Mouse (Mus musculus): ENCODE measurements around the gene Anxa6. TPM values are rescaled to one million over a fixed set of nuclear protein-coding genes. Genes with fewer than 3 reads are reported as not detected.

Anxa6 gene
- 0.90 and 18.9 TPM in 2 replicates for polyA plus RNA-seq (2012; ENCODE audit: insufficient read depth, low replicate concordance)

DNA sequence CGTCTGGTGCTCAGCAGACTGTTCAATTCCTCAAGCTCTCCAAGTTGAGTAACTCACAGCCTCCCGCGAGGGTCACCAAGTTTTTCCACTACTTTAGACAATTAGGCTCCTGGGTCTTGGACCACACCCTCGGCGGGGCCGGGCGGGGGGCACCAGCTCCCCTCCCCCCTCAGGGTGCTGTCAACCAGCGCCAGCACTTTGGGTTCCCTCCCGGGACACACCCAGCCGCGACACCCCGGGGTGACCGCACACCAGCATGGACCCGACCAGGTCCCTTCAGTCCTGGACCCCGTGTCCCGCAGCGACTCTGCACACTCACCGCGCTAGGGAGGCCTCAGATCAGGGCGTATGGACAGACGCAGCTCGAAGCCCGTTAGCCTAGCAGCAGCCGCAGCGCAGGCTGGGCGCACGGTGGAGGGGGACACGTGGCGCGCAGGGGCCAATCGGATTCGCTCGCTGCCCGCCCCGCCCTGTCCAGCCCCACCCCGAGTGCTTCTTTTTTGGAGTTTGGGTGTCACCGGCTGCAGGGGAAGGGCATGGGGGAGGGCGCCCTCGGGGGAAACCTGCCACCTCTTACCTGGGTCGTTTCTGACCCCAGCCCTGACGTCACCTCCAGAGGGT is at the start of gene Anxa6:
Anxa6 (minus strand) TSS at position 406 of the 621 bp plus-strand sequence.
- H3K36me3 ChIP-seq (replicated peaks; ENCODE audit: low read length) = no peaks in the 10 kb centered on the region
- TF ChIP-seq FLI1 (IDR thresholded peaks at IDR 0.05; ENCODE audit: low read length) = no peak
- no peak for TF ChIP-seq GATA1 (IDR thresholded peaks at IDR 0.05; ENCODE audit: borderline replicate concordance, low read length)
- peaks cover 79% of the 10 kb centered on the region for H3K27me3 ChIP-seq (replicated peaks)
- H3K4me3 ChIP-seq (replicated peaks) = peak within 1 kb of the TSS; percentile 90
- H3K4me1 ChIP-seq = peaks cover 33% of the 10 kb centered on the region
- no peaks in the 10 kb centered on the region for H3K9me3 ChIP-seq

DNA sequence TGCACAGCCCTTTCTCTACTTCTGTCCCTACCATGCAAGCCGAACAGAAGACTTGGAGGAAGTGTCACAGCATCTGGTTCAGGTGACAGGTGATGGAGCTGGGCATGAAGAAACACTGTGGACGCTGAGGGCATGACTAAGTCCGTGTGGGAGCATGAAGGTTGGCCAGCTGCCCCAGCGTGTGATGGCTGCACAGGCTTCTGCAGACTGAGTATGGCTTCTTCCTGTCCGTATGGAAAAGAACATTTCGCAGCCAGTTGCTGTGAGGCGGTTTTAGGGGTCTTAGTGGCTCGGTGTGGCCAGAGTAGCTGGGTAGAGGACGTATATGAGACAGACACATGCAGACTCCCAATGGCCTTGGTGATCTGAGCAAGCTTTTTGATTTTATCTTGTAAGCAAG is 48.0 kb upstream of the Anxa6 start:
- Histone ChIP-seq H3K9me3 (peaks cover 12% of the 10 kb centered on the region), H3K4me3 (replicated peaks) (no peak overlapping the region), H3K4me1 (peaks cover 30% of the 10 kb centered on the region), H3K36me3 (replicated peaks; ENCODE audit: low read length) (no peaks in the 10 kb centered on the region), H3K27me3 (replicated peaks) (peaks cover 46% of the 10 kb centered on the region)
- TF ChIP-seq FLI1 (IDR thresholded peaks at IDR 0.05; ENCODE audit: low read length) (no peak), GATA1 (IDR thresholded peaks at IDR 0.05; ENCODE audit: borderline replicate concordance, low read length) (no peak)

DNA sequence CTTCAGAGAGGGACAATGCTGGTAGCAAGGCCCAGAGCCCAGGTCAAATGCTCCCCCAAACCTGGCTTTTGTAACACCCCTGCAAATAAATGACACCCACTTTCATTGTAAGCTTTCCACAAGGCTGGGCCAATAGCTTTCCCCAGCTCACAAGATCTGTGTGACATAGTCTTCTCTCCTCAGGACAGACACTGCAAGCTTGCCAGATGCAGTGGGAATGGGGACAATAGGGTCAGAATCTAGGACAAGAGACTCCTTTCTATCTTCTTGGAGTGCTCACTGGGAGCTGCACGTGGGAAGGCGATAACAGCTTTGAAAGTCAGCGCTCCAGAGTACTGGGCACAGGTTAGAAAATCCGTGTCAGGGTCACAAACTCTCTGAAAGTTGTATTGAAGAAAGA is 45.9 kb upstream of the Anxa6 start:
- Histone ChIP-seq H3K4me3 (replicated peaks) (no peak overlapping the region), H3K9me3 (peaks cover 12% of the 10 kb centered on the region), H3K27me3 (replicated peaks) (peaks cover 38% of the 10 kb centered on the region), H3K36me3 (replicated peaks; ENCODE audit: low read length) (no peaks in the 10 kb centered on the region), H3K4me1 (peaks cover 25% of the 10 kb centered on the region)
- no peak for TF ChIP-seq FLI1 (IDR thresholded peaks at IDR 0.05; ENCODE audit: low read length)
- no peak for TF ChIP-seq GATA1 (IDR thresholded peaks at IDR 0.05; ENCODE audit: borderline replicate concordance, low read length)

- Histone ChIP-seq H3K36me3 (replicated peaks; ENCODE audit: low read length) (no peaks in the 10 kb centered on the region), H3K27me3 (replicated peaks) (peaks cover 33% of the 10 kb centered on the region), H3K4me3 (replicated peaks) (peak overlapping the region; percentile 92), H3K9me3 (peaks cover 12% of the 10 kb centered on the region), H3K4me1 (peaks cover 25% of the 10 kb centered on the region)
- TF ChIP-seq FLI1 (IDR thresholded peaks at IDR 0.05; ENCODE audit: low read length) (no peak), GATA1 (IDR thresholded peaks at IDR 0.05; ENCODE audit: borderline replicate concordance, low read length) (no peak)
Measured at GRCm38 (mm10) chr11:55078502-55078901, 45.3 kb upstream of the Anxa6 start.

GRCm38 (mm10) chr11:55077331-55078231 is 44.3 kb upstream of the Anxa6 start, which contains the start of gene Ccdc69:
Gene Ccdc69 (minus strand): TSS chr11:55078131.
- Histone ChIP-seq H3K4me3 (replicated peaks) (peak within 1 kb of the TSS; percentile 92), H3K36me3 (replicated peaks; ENCODE audit: low read length) (no peaks in the 10 kb centered on the region), H3K9me3 (peaks cover 12% of the 10 kb centered on the region), H3K27me3 (replicated peaks) (peaks cover 27% of the 10 kb centered on the region), H3K4me1 (peaks cover 33% of the 10 kb centered on the region)
- TF ChIP-seq GATA1 (IDR thresholded peaks at IDR 0.05; ENCODE audit: borderline replicate concordance, low read length) = no peak
- TF ChIP-seq FLI1 (IDR thresholded peaks at IDR 0.05; ENCODE audit: low read length) = no peak

GRCm38 (mm10) chr11:55076234-55076633 is 43.0 kb upstream of the Anxa6 start:
- Histone ChIP-seq H3K36me3 (replicated peaks; ENCODE audit: low read length) (no peaks in the 10 kb centered on the region), H3K4me1 (peaks cover 37% of the 10 kb centered on the region), H3K9me3 (peaks cover 2% of the 10 kb centered on the region; the same call in 1 of the 2 replicates), H3K27me3 (replicated peaks) (peaks cover 17% of the 10 kb centered on the region), H3K4me3 (replicated peaks) (no peak overlapping the region)
- no peak for TF ChIP-seq FLI1 (IDR thresholded peaks at IDR 0.05; ENCODE audit: low read length)
- TF ChIP-seq GATA1 (IDR thresholded peaks at IDR 0.05; ENCODE audit: borderline replicate concordance, low read length) = no peak

GRCm38 (mm10) chr11:55075602-55076001 is 42.4 kb upstream of the Anxa6 start:
- Histone ChIP-seq H3K4me3 (replicated peaks) (no peak overlapping the region), H3K27me3 (replicated peaks) (peaks cover 12% of the 10 kb centered on the region), H3K9me3 (no peaks in the 10 kb centered on the region), H3K36me3 (replicated peaks; ENCODE audit: low read length) (no peaks in the 10 kb centered on the region), H3K4me1 (peaks cover 37% of the 10 kb centered on the region)
- TF ChIP-seq GATA1 (IDR thresholded peaks at IDR 0.05; ENCODE audit: borderline replicate concordance, low read length) = no peak
- no peak for TF ChIP-seq FLI1 (IDR thresholded peaks at IDR 0.05; ENCODE audit: low read length)

DNA sequence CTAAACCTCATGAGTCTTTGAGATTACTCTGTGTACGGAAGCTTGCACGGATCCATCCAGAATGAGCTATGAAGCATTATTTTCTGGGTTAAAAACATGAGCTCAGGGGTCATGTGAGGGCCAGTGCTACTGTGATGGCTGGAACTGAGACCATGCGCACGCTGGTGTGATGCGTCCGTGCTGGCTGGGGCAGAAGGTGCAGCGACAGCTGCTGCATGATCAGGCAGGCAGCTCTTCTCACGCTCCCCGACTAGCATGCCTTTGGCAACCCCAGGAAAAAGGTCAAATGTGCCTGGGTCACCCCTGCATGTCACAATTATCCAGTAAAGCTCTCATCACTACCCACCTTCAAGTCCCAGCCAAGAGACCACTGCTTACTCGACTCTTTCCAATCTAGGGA is 39.9 kb upstream of the Anxa6 start:
- Histone ChIP-seq H3K9me3 (no peaks in the 10 kb centered on the region), H3K27me3 (replicated peaks) (peaks cover 7% of the 10 kb centered on the region), H3K4me3 (replicated peaks) (no peak overlapping the region), H3K36me3 (replicated peaks; ENCODE audit: low read length) (no peaks in the 10 kb centered on the region), H3K4me1 (peaks cover 31% of the 10 kb centered on the region)
- TF ChIP-seq GATA1 (IDR thresholded peaks at IDR 0.05; ENCODE audit: borderline replicate concordance, low read length) = no peak
- TF ChIP-seq FLI1 (IDR thresholded peaks at IDR 0.05; ENCODE audit: low read length) = no peak

- TF ChIP-seq GATA1 (IDR thresholded peaks at IDR 0.05; ENCODE audit: borderline replicate concordance, low read length) = no peak
- no peak for TF ChIP-seq FLI1 (IDR thresholded peaks at IDR 0.05; ENCODE audit: low read length)
- H3K4me1 ChIP-seq = peaks cover 24% of the 10 kb centered on the region
- H3K9me3 ChIP-seq = no peaks in the 10 kb centered on the region
- no peaks in the 10 kb centered on the region for H3K36me3 ChIP-seq (replicated peaks; ENCODE audit: low read length)
- H3K27me3 ChIP-seq (replicated peaks) = peaks cover 4% of the 10 kb centered on the region
- no peak overlapping the region for H3K4me3 ChIP-seq (replicated peaks)
Measured at GRCm38 (mm10) chr11:55072467-55072866, 39.2 kb upstream of the Anxa6 start.

DNA sequence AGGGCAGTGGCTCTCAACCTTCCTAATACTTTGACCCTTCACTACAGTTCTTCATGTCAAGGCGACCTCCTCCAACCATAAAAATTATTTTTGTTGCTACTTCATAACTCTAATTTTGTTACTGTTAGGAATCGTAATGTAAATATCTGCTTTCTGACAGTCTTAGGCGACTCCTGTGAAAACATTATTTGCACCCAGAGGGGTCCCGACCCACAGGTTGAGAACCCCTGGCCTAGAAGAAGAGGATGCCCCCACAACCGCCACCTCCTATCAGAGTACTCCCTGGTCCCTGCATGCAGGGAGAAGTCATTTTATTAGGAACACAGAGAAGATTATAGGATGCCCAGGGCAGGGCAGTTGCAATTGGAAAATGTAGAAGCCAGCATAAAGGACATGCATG is 38.1 kb upstream of the Anxa6 start:
- peaks cover 6% of the 10 kb centered on the region for H3K27me3 ChIP-seq (replicated peaks)
- H3K36me3 ChIP-seq (replicated peaks; ENCODE audit: low read length) = no peaks in the 10 kb centered on the region
- no peaks in the 10 kb centered on the region for H3K9me3 ChIP-seq
- no peak overlapping the region for H3K4me3 ChIP-seq (replicated peaks)
- TF ChIP-seq FLI1 (IDR thresholded peaks at IDR 0.05; ENCODE audit: low read length) (no peak), GATA1 (IDR thresholded peaks at IDR 0.05; ENCODE audit: borderline replicate concordance, low read length) (no peak)
- H3K4me1 ChIP-seq = peaks cover 12% of the 10 kb centered on the region

All from megakaryocyte, embryonic 14.5 days (primary cell).